Mouse (Mus musculus) T-helper 1 cell (primary cell): ENCODE results near the gene Ankib1.
"Not testable (repeated sequence)": the region's sequence is repeated elsewhere in the genome, so short reads cannot be mapped to it uniquely, and the experiment has no call there.

Source experiments
- in situ Hi-C: fragments of 300-600 bp; cut with MboI, MseI; formaldehyde crosslinking; loops from one replicate; pipeline ENCODE4 v1.15.1; 2025; ENCODE audit warnings: high pct_unique_total_duplicates

Ankib1 gene

GRCm38 (mm10) chr5:3725491-3725890 lies 77.2 kb downstream of the Ankib1 start:
- in situ Hi-C loops = no loop called here

GRCm38 (mm10) chr5:3723415-3723814 lies 79.3 kb downstream of the Ankib1 start:
- in situ Hi-C loops = no loop called here

GRCm38 (mm10) chr5:3722873-3723272 lies 79.9 kb downstream of the Ankib1 start:
- in situ Hi-C loops = no loop called here

- in situ Hi-C loops = no loop called here
Measured at GRCm38 (mm10) chr5:3719371-3719770, 83.4 kb downstream of the Ankib1 start.

- in situ Hi-C loops = no loop called here
Measured at GRCm38 (mm10) chr5:3715800-3716199, 86.9 kb downstream of the Ankib1 start.

GRCm38 (mm10) chr5:3702180-3702579 lies 100.5 kb downstream of the Ankib1 start:
- in situ Hi-C loops = no loop called here

- in situ Hi-C loops = no loop called here
Measured at GRCm38 (mm10) chr5:3700025-3700424, 102.7 kb downstream of the Ankib1 start.

- in situ Hi-C loops = no loop called here
Measured at GRCm38 (mm10) chr5:3696031-3696430, 106.7 kb downstream of the Ankib1 start.

- in situ Hi-C loops = no loop called here
Measured at GRCm38 (mm10) chr5:3695191-3695590, 107.5 kb downstream of the Ankib1 start.

- in situ Hi-C loops = no loop called here
Measured at GRCm38 (mm10) chr5:3692956-3693355, 109.8 kb downstream of the Ankib1 start.

- in situ Hi-C loops = no loop called here
Measured at GRCm38 (mm10) chr5:3691283-3691682, 111.4 kb downstream of the Ankib1 start.

GRCm38 (mm10) chr5:3688298-3688697 lies 114.4 kb downstream of the Ankib1 start:
- in situ Hi-C loops = no loop called here

- in situ Hi-C loops = loop anchor here (10.0 kb wide), 1 partner anchor 215 kb away; no protein-coding TSS in a partner anchor
Measured at GRCm38 (mm10) chr5:3669938-3670554, 132.7 kb downstream of the Ankib1 start.

- in situ Hi-C loops = loop anchor here (10.0 kb wide), 1 partner anchor 218 kb away; no protein-coding TSS in a partner anchor
Measured at GRCm38 (mm10) chr5:3666585-3666984, 136.1 kb downstream of the Ankib1 start.

GRCm38 (mm10) chr5:3665225-3665624 lies 137.5 kb downstream of the Ankib1 start:
- in situ Hi-C loops = loop anchor here (10.0 kb wide), 1 partner anchor 220 kb away; no protein-coding TSS in a partner anchor

GRCm38 (mm10) chr5:3657085-3657484 lies 145.6 kb downstream of the Ankib1 start, which contains the start of gene Gatad1:
Gatad1 (minus strand) TSS chr5:3657185.
- in situ Hi-C loops = no loop called here

GRCm38 (mm10) chr5:3653801-3654200 lies 148.9 kb downstream of the Ankib1 start:
- in situ Hi-C loops = no loop called here

- in situ Hi-C loops = not testable (repeated sequence)
Measured at GRCm38 (mm10) chr5:3652903-3653575, 149.7 kb downstream of the Ankib1 start.

- in situ Hi-C loops = no loop called here
Measured at GRCm38 (mm10) chr5:3651621-3652020, 151.1 kb downstream of the Ankib1 start.

GRCm38 (mm10) chr5:3650881-3651280 lies 151.8 kb downstream of the Ankib1 start, which contains the start of gene Tmbim7:
Tmbim7 (plus strand) TSS chr5:3651181.
- in situ Hi-C loops = no loop called here

- in situ Hi-C loops = no loop called here
Measured at GRCm38 (mm10) chr5:3648849-3649210, 153.9 kb downstream of the Ankib1 start.

GRCm38 (mm10) chr5:3648206-3648848 lies 154.4 kb downstream of the Ankib1 start:
- in situ Hi-C loops = no loop called here

GRCm38 (mm10) chr5:3647708-3648121 lies 155.0 kb downstream of the Ankib1 start:
- in situ Hi-C loops = no loop called here
